Mouse (Mus musculus) urinary bladder, postnatal 25 days (tissue): ENCODE results near the gene Wdfy1.
A peak's percentile ranks its signal among the peaks of the same experiment; 100 is the strongest.

ENCODE experiments used
- DNase-seq: peaks from one replicate; pipeline ENCODE4 v3.0.0; 2022; ENCODE audit warnings: low spot score

Gene Wdfy1

GRCm38 (mm10) chr1:79711147-79712126 is 64.5 kb downstream of the Wdfy1 start:
- no peak for DNase-seq

DNA sequence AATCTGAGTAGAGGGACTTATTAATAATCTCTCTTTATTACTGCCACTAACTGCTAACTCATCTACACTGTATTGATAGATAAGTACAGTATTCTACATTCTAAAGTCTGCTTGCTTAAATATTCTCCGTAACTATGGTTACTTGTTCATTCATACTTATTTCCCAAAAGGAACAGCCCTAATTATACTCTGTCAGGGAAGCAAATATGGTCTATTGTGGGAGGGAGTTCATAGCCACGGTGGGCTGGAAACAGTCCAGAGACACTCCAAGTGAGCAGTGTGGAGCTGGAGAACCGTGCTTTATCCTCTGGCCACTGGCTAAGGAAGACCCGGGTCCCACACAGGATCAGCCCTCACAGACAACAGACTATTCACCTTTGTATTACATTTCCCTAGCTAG is 65.3 kb downstream of the Wdfy1 start:
- no peak for DNase-seq

DNA sequence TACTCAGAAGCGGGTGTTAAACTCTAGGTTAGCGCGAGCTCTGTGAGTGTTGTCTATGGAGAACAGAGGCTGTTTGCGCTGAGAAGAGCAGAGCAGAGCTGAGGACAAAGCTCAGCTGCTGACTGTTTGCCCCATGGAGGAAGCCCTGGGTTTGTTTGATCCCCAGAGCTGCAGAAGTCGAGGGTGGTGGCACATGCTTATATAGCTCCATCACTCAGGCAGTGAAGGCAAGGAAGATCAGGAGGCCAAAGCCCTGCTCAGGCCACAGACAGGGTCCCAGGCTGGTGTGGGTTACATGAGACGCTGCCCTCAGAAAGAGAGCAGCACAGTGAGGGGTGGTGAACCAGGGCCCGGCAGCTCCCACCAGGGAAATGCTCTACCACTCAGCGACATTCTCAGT is 65.7 kb downstream of the Wdfy1 start:
- DNase-seq: no peak

DNA sequence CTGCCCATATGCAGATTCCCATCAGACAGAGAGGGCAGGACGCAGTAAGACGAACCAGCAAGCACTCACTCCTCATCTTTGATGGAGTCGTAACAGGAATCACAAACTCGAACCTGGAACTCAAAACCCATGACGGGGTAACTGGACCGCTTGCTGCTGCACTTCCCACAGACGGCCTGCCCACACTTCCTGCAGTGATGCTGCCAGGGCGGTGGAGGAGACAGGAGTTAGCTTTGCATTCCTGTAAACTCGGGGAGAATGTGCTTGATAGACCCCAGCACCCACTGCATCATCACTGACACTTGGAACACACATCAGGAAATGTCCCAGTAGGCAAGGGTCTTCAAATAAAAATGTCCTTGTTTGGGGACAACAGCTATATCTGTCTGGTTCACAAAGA is 68.6 kb downstream of the Wdfy1 start:
- DNase-seq: no peak

DNA sequence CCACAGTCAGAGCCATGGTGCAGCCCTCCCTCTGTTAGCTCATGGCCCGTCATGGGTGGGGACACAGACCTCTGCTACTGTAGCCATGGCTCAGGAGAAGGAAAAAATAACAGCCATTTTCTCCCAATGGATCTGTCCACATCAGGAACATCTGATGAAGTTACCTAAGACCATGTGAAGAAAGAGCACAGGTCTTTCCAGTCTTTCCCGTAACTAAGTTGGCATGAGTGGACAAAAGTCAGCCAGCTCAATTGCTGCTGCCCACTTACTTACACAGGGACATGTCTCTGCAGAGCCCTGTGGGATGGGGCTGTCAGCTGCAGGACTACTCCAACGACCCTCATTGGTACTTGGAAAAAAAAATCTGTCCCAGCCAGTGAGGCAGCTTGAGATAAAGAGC is 69.2 kb downstream of the Wdfy1 start:
- DNase-seq: no peak

GRCm38 (mm10) chr1:79704672-79705071 is 71.3 kb downstream of the Wdfy1 start:
- no peak for DNase-seq

DNA sequence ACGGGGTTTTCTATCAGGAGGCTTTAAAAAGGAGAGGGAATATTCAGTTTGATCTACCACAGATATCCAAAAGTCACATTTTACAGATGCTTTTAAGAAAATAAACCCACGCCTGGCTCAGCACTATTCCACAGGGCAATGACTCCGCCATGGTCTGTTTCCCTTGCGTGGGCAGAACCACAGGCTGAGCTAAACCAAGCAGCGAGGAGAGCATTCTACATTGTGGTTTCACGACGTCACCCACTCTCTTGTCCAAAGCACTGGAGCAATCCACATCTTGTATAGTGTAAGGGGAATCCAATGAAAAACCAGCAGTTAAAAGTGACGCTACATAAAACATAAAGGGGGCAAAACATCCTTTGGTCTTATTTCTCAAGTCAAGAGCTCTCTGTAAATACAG is 72.4 kb downstream of the Wdfy1 start:
- no peak for DNase-seq

GRCm38 (mm10) chr1:79698506-79698905 is 77.4 kb downstream of the Wdfy1 start:
- no peak for DNase-seq

DNA sequence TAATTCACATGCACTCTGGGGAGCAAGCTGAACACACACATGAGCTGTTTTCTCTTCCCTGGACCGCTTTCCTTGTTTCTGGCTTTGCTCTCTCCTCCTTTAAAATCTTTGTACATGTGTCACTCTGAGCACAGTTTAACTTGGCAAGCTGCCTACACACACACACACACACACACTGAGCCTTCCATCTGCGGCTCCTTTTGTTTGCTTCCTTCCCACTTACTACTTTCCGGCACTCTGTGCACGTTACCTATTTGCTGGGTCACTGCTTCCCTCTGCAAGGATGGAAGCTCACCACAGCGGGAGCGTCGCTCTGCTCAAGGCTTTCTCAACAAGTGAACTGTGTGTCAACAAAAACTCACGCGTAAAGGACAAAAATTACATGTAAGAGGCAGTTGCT is 78.6 kb downstream of the Wdfy1 start:
- DNase-seq: no peak

DNA sequence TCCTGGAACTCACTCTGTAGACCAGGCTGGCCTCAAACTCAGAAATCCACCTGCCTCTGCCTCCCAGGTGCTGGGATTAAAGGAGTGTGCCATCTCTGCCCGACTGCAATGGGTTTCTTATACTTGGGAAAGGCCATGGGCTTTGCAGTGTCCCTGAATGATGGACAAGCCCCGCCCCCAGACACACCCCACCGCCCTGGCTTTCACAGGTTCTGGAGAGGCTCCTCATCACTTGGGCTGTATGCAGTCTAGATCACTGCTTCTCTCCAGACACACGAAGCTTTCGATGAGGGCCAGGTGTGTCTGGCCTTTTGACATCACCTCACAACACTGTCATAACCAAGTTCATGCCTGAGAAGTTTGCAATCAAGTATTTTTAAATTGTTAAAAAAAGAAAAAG is 79.0 kb downstream of the Wdfy1 start:
- DNase-seq: no peak

DNA sequence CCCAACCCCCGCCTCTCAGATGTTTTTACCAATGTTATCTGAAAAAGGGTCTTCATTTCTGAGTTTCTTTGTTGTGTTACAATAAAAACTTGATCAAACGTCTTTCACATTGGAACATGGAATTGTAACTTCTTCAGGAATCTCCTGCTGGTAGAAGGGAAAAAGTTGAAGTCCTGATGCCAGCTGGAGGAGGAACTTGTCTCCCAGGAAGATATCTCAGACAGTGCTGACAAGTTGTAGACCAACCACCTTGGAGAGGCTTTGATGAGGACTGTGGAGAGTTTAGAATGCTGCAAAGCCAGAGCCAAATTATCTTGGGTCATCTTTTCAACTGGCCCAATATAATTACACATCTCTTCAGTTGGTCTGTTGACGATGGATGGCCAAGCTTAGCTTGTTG is 83.5 kb downstream of the Wdfy1 start:
- DNase-seq: no peak

DNA sequence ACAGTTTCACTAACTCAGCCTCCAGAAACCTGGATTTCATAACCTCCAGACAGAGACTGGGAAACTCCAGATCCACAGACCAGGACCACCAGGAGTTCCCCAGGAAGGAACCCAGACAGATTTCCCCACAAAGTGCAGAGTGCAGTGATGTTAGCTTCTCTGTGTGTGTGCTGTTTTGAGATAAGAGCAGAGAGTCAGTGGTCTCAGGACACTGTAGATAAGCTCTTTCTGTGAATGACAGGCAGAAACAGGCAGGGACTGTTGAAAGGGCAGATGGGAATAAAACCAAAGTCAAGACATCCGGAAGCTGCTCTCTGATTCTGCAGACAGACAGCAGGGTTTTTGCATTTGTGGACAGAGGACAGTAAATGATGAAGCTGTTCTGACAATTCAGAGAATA is 88.7 kb downstream of the Wdfy1 start:
- DNase-seq: no peak

- DNase-seq: no peak
Measured at GRCm38 (mm10) chr1:79684027-79684426, 91.9 kb downstream of the Wdfy1 start.

DNA sequence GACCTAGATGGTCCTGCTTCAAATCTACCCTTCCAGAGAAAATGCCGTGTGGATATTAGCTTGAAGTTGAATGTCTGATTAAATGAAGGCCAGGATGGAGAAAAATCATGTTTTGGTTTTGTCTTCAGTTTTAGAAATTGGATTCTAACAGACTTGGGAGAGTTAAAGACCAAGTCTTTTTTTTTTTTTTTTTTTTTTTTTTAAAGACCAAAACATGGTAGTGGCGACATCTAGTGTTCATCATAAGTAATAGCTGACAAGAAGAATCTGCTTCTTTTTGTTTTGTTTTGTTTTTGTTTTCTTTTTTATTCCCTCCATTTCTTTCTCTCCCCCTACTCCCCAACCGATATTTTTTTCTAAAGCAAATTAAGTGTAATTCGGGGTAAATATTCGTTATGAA is 93.0 kb downstream of the Wdfy1 start:
- DNase-seq: no peak

DNA sequence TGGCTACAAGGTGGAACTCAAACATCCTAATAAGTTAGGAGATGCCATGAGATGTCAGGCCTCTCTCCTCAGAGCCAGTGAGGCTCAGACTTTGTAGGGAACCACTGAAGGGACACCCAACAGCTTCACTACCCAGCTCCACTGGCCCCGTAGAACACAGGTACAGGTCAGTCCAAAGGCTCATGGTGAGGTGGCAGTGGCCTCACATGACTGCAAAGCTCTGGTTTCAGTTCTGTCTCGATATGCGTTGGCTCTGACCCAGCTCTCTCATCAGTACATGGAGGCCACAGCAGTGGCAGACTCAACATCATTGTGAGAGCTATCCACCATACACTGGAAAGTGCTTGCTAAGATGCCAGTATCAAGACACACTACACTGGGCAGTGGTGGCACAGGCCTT is 95.2 kb downstream of the Wdfy1 start:
- DNase-seq: no peak

GRCm38 (mm10) chr1:79678117-79678684 is 97.7 kb downstream of the Wdfy1 start:
- DNase-seq: no peak

DNA sequence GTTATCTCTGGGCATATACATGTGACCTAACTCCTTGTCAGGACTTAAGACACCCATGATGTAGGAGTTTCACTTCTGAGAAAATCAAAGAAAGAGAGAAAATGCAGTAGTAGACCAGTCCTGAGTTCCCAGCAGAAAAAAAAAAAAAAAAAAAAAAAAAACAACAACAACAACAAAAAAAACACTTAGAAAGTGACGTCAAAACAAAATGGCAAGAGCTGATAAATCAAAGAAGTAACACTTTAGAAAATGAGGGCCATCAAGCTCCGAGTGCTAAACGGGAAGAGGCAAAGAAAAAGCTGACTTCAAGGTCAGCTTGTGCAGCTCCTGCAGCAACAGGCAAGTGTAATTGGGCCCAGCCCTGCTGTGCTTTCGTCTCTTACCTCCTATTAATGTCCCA is 100.2 kb downstream of the Wdfy1 start:
- DNase-seq: no peak

GRCm38 (mm10) chr1:79671543-79672337 is 104.2 kb downstream of the Wdfy1 start, which contains the start of gene Ap1s3:
Ap1s3 (minus strand) TSS chr1:79671972.
- DNase-seq: peak; percentile 69

DNA sequence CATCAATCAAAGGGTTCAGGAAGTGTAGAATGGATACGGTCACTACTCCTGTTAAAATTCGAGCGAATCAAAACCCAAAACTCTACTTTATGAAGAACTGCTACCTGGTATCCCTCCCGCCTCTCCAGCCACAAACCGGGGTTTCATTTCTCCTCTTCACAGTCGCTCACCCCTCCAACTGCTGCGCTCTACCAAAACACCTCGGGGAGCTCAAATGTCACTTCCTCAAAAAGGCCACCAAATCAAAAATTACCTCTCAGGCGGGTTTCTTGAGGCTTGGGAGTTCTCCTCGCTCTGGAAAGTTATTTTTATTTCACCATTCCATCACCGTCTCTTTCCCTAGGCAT is 104.8 kb downstream of the Wdfy1 start:
- DNase-seq: no peak

GRCm38 (mm10) chr1:79669419-79669974 is 106.4 kb downstream of the Wdfy1 start:
- DNase-seq: no peak

- no peak for DNase-seq
Measured at GRCm38 (mm10) chr1:79664911-79665310, 111.0 kb downstream of the Wdfy1 start.

DNA sequence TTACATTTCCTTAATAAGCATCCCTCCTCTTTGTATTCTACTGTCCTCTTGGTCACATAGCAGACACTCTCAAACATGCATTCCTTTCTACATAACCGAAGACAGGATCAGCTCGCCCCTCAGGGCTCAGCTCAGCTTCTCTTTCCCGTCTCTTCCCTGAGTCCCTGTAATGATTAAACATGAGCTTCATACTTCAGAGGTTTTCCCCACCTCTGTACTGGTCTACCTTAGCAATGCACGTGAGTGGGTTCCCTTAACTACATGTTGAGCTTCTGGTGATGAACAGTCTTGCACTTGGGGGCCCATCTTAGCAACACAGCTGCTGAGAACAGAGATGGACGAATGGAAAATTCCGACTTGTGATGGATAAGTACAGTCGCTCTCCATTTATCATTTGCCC is 116.3 kb downstream of the Wdfy1 start:
- no peak for DNase-seq

- DNase-seq: no peak
Measured at GRCm38 (mm10) chr1:79657411-79657810, 118.5 kb downstream of the Wdfy1 start.
